Mouse (Mus musculus) C2C12 (cell line): Measurements from ENCODE around the gene Nphp1. TPM values are rescaled to one million over a fixed set of nuclear protein-coding genes. Genes with fewer than 3 reads are reported as not detected.
A peak's percentile ranks its signal among the peaks of the same experiment; 100 is the strongest.

Source experiments
- H3K27me3 ChIP-seq: one replicate; pipeline ENCODE4 v1.6.1; 2011; ENCODE audit not compliant: control insufficient read depth, insufficient read depth, insufficient read length
- H3K36me3 ChIP-seq: one replicate; pipeline ENCODE4 v1.6.1; 2011; ENCODE audit not compliant: control insufficient read depth, insufficient read depth
- H3K4me3 ChIP-seq: one replicate; pipeline ENCODE4 v1.5.1; 2011; ENCODE audit warnings: mild to moderate bottlenecking, control low read depth; ENCODE audit not compliant: poor library complexity, insufficient read depth, severe bottlenecking
- H3K79me2 ChIP-seq: one replicate; pipeline ENCODE4 v1.6.1; 2011; ENCODE audit not compliant: control insufficient read depth, insufficient read depth
- H3K79me3 ChIP-seq: one replicate; pipeline ENCODE4 v1.6.1; 2011; ENCODE audit warnings: low read depth, control low read depth
- H3ac ChIP-seq: one replicate; pipeline ENCODE3; 2011; ENCODE audit warnings: low read depth; ENCODE audit not compliant: control insufficient read depth, insufficient read length
- CEBPB ChIP-seq: IDR thresholded peaks from one replicate; pipeline ENCODE4 v1.6.1; 2011; ENCODE audit warnings: low read depth, mild to moderate bottlenecking, control low read depth, moderate library complexity
- CTCF ChIP-seq: IDR thresholded peaks from one replicate; pipeline ENCODE4 v1.5.1; 2011; ENCODE audit not compliant: control insufficient read depth, insufficient read depth, insufficient read length
- FOSL1 ChIP-seq: IDR thresholded peaks from one replicate; pipeline ENCODE4 v1.8.0; 2011; ENCODE audit warnings: mild to moderate bottlenecking, low read length; ENCODE audit not compliant: poor library complexity, insufficient read depth, severe bottlenecking
- MAX ChIP-seq: IDR thresholded peaks from one replicate; pipeline ENCODE4 v1.6.1; 2011; ENCODE audit warnings: mild to moderate bottlenecking, control low read depth
- MYOD1 ChIP-seq: IDR thresholded peaks from one replicate; pipeline ENCODE4 v1.6.1; 2011; ENCODE audit warnings: low read depth; ENCODE audit not compliant: control insufficient read depth, insufficient read length
- MYOG ChIP-seq: IDR thresholded peaks from one replicate; pipeline ENCODE4 v1.6.1; 2011; ENCODE audit not compliant: control insufficient read depth, insufficient read length; ENCODE audit errors: extremely low read depth
- USF1 ChIP-seq: IDR thresholded peaks from one replicate; pipeline ENCODE4 v1.6.1; 2011; ENCODE audit warnings: low read depth, mild to moderate bottlenecking, control low read depth, moderate library complexity
- polyA plus RNA-seq: library from polyadenylated mRNA; unstranded; fragments of >200 nt; fragmentation: generic; extraction: Trizol; gene quantifications from one replicate; pipeline ENCODE4 v1.2.1, GENCODE M21; 2012; ENCODE audit warnings: missing spikeins

The Nphp1 gene
- polyA plus RNA-seq, 1 experiment = 16.4 TPM

GRCm38 (mm10) chr2:127773938-127774577 lies 14.6 kb downstream of the Nphp1 start:
- Histone ChIP-seq H3K79me2 (no peaks in the 10 kb centered on the region), H3K4me3 (no peak overlapping the region), H3ac (no peak overlapping the region), H3K79me3 (no peaks in the 10 kb centered on the region), H3K36me3 (peaks cover 26% of the 10 kb centered on the region), H3K27me3 (no peaks in the 10 kb centered on the region)
- TF ChIP-seq MAX (no peak), USF1 (no peak), MYOG (no peak), CEBPB (no peak), MYOD1 (no peak), CTCF (no peak), FOSL1 (no peak)

GRCm38 (mm10) chr2:127761587-127761986 lies 27.1 kb downstream of the Nphp1 start:
- Histone ChIP-seq H3K27me3 (no peaks in the 10 kb centered on the region), H3K79me2 (no peaks in the 10 kb centered on the region), H3K4me3 (no peak overlapping the region), H3ac (peak overlapping the region; percentile 37), H3K79me3 (no peaks in the 10 kb centered on the region), H3K36me3 (peaks cover 29% of the 10 kb centered on the region)
- no peak for TF ChIP-seq MYOD1
- no peak for TF ChIP-seq MYOG
- TF ChIP-seq USF1 = no peak
- peak; percentile 50 for TF ChIP-seq MAX

DNA sequence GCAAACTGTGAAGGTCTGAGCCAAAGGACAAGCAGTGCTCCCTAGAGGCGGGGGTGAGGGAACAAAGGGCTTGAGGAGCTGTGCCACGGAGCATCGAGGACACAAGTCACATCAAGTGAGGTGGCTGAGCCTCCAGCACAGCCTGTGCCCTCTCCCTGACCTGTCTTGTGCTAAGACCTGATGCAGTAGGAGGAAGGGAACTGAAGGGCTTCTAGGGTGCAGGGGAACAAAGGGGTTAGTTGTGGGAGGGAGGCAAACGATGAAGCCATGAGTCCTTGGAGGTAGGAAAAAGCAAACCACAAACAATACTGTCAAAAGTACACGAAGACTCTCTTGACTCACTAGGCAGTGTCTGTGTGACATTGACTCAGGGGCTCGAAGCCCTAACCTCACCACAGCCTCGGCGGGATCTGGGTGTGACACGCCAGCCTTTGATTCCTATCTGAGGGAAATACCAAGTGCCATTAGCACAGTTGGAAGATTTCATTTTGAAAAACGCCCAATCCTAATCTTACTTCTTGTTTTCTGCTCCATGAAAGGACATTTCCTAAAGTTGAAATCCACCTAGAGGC lies 28.2 kb downstream of the Nphp1 start:
- TF ChIP-seq FOSL1 = no peak
- no peak for TF ChIP-seq USF1
- peak; percentile 33 for TF ChIP-seq MAX
- no peak for TF ChIP-seq CEBPB
- TF ChIP-seq MYOD1 = no peak
- TF ChIP-seq MYOG = no peak
- no peak for TF ChIP-seq CTCF
- Histone ChIP-seq H3K4me3 (no peak overlapping the region), H3K27me3 (no peaks in the 10 kb centered on the region), H3K79me2 (no peaks in the 10 kb centered on the region), H3K79me3 (no peaks in the 10 kb centered on the region), H3K36me3 (peaks cover 27% of the 10 kb centered on the region), H3ac (no peak overlapping the region)

DNA sequence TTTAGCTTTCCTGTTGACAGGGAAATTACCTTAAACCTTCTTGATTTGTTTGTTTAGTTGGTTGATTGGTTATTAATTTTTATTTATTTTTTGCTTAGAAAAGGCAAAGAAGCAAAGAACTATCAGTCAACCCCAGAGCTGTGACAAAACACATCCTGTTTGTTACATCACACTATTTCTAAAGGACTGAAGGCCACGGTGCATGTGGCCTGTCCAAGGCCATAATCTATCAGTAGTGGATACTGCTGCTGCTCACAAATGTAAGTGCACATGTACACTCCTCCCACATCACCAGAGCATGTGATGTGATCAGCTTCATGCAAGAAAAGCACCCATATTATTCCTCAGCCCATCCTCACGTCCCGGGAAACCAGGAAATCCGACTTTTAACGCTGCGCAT lies 28.7 kb downstream of the Nphp1 start:
- H3K79me3 ChIP-seq = no peaks in the 10 kb centered on the region

GRCm38 (mm10) chr2:127759157-127759880 lies 29.4 kb downstream of the Nphp1 start:
- Histone ChIP-seq H3K27me3 (no peaks in the 10 kb centered on the region), H3K79me2 (no peaks in the 10 kb centered on the region), H3K4me3 (no peak overlapping the region), H3ac (no peak overlapping the region), H3K36me3 (peaks cover 24% of the 10 kb centered on the region), H3K79me3 (no peaks in the 10 kb centered on the region)
- TF ChIP-seq FOSL1 (no peak), CTCF (no peak), MYOD1 (no peak), MYOG (no peak), USF1 (no peak), MAX (no peak), CEBPB (no peak)

More for the DNA sequence above, 28.7 kb downstream of the Nphp1 start:
- Histone ChIP-seq H3K4me3 (no peak overlapping the region), H3K27me3 (no peaks in the 10 kb centered on the region), H3ac (no peak overlapping the region), H3K36me3 (peaks cover 24% of the 10 kb centered on the region), H3K79me2 (no peaks in the 10 kb centered on the region)
- TF ChIP-seq FOSL1 (no peak), USF1 (no peak), MAX (no peak), MYOD1 (no peak), MYOG (no peak), CTCF (no peak), CEBPB (no peak)
